Mouse (Mus musculus): ENCODE data around the gene Plod2. TPM values are rescaled to one million over a fixed set of nuclear protein-coding genes. Genes with fewer than 3 reads are reported as not detected.

Gene Plod2
- polyA plus RNA-seq, 1 experiment from 2014 or later = 37.1 TPM

GRCm38 (mm10) chr9:92621878-92622282 lies 79.9 kb downstream of the Plod2 start:
- no peaks in the 10 kb centered on the region for H3K36me3 ChIP-seq (ENCODE audit: control insufficient read depth, insufficient read depth, low read length)
- H3K27ac ChIP-seq (ENCODE audit: low read depth, low read length) = no peak overlapping the region
- H3K9me3 ChIP-seq (ENCODE audit: control insufficient read depth, low read length) = no peaks in the 10 kb centered on the region
- no peaks in the 10 kb centered on the region for H3K27me3 ChIP-seq (ENCODE audit: control insufficient read depth, insufficient read depth, low read length)
- WGBS = 78% methylated on average over 2 of the region's 2 CpGs
- no peak for ATAC-seq (ENCODE audit: low FRiP score, low TSS enrichment)
- H3K9ac ChIP-seq (ENCODE audit: low read depth, low read length) = no peak overlapping the region
- no peak overlapping the region for H3K4me3 ChIP-seq (ENCODE audit: low read length)
- H3K4me2 ChIP-seq (replicated peaks; ENCODE audit: low read depth, low read length) = no peak overlapping the region
- no peaks in the 10 kb centered on the region for H3K4me1 ChIP-seq (ENCODE audit: control insufficient read depth, insufficient read depth, low read length)

- no peaks in the 10 kb centered on the region for H3K9me3 ChIP-seq (ENCODE audit: control insufficient read depth, low read length)
- no peak overlapping the region for H3K9ac ChIP-seq (ENCODE audit: low read depth, low read length)
- no peaks in the 10 kb centered on the region for H3K4me1 ChIP-seq (ENCODE audit: control insufficient read depth, insufficient read depth, low read length)
- H3K4me2 ChIP-seq (replicated peaks; ENCODE audit: low read depth, low read length) = no peak overlapping the region
- no peak overlapping the region for H3K27ac ChIP-seq (ENCODE audit: low read depth, low read length)
- no peak for ATAC-seq (ENCODE audit: low FRiP score, low TSS enrichment)
- H3K27me3 ChIP-seq (ENCODE audit: control insufficient read depth, insufficient read depth, low read length) = no peaks in the 10 kb centered on the region
- H3K4me3 ChIP-seq (ENCODE audit: low read length) = no peak overlapping the region
- 80% methylated on average over 3 of the region's 3 CpGs for WGBS
- no peaks in the 10 kb centered on the region for H3K36me3 ChIP-seq (ENCODE audit: control insufficient read depth, insufficient read depth, low read length)
Measured at GRCm38 (mm10) chr9:92634792-92635191, 92.8 kb downstream of the Plod2 start.

DNA sequence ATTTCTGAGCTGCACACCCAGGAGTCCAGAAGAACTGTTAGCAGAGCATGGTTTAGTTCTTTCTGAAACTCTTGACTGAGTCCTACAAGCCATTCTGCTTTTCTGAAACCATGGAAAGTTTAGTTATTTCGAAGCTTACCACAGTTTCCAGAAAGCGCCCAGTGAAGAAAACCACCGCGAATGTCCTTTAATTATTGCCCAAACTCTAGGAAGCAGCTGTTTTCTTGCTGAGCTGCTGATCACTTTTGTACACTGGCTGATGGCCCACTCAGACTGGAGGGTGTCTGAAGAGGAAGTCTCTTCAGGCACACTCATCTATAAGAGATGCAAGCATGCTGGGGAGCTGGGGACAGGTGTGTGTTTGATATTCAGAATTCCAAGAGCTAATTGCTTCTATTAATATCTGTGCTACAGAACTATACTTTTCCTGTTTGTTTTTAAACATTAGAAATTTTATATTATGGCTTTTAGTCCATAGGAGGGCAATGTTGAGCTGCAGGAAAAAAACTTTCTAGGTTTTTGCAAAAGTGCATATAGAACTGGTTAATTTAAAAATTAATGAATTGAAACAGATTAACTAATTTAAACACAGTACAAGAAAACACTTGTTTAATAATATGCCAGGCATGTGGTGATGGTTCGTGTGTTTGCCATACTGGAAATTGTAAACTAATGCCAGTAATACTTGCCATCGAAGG lies 97.3 kb downstream of the Plod2 start:
- no peaks in the 10 kb centered on the region for H3K36me3 ChIP-seq (ENCODE audit: control insufficient read depth, insufficient read depth, low read length)

DNA sequence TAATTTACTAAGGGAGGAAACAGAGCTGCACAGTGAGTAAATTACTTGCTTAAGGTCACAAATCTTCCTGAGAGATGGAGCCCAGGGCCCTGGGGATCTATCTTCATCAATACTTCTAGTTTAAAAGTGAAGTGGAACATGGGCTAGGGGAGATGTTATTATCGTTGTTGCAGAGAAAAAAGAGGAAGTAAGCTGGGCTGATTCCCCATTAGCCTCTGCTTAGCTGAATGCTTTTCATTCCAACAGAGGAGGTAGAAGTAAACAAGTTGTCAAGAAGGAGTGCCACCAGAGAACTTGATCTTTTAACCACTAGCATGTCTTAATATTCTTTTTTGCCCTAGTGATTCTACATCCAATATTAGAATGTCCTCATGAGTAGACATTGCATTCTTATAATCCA lies 99.7 kb downstream of the Plod2 start:
- Histone ChIP-seq H3K4me2 (replicated peaks; ENCODE audit: low read depth, low read length) (no peak overlapping the region), H3K9ac (ENCODE audit: low read depth, low read length) (no peak overlapping the region), H3K9me3 (ENCODE audit: control insufficient read depth, low read length) (peaks cover 3% of the 10 kb centered on the region; the same call in 1 of the 2 replicates), H3K27me3 (ENCODE audit: control insufficient read depth, insufficient read depth, low read length) (no peaks in the 10 kb centered on the region), H3K4me3 (ENCODE audit: low read length) (no peak overlapping the region), H3K4me1 (ENCODE audit: control insufficient read depth, insufficient read depth, low read length) (no peaks in the 10 kb centered on the region), H3K27ac (ENCODE audit: low read depth, low read length) (no peak overlapping the region), H3K36me3 (ENCODE audit: control insufficient read depth, insufficient read depth, low read length) (no peaks in the 10 kb centered on the region)
- WGBS = 76% methylated on average over 1 of the region's 1 CpGs
- ATAC-seq (ENCODE audit: low FRiP score, low TSS enrichment) = no peak

More for the DNA sequence above, 97.3 kb downstream of the Plod2 start:
- Histone ChIP-seq H3K4me1 (ENCODE audit: control insufficient read depth, insufficient read depth, low read length) (no peaks in the 10 kb centered on the region), H3K27ac (ENCODE audit: low read depth, low read length) (no peak overlapping the region), H3K27me3 (ENCODE audit: control insufficient read depth, insufficient read depth, low read length) (no peaks in the 10 kb centered on the region), H3K9ac (ENCODE audit: low read depth, low read length) (no peak overlapping the region), H3K4me3 (ENCODE audit: low read length) (no peak overlapping the region), H3K9me3 (ENCODE audit: control insufficient read depth, low read length) (no peaks in the 10 kb centered on the region), H3K4me2 (replicated peaks; ENCODE audit: low read depth, low read length) (no peak overlapping the region)
- 86% methylated on average over 6 of the region's 6 CpGs for WGBS
- ATAC-seq (ENCODE audit: low FRiP score, low TSS enrichment) = no peak

Other genes with a start within 250 kb of the Plod2 start
- gene 1700057G04Rik, start 232.8 kb upstream of the Plod2 start, polyA plus RNA-seq (2014; fragmentation: Nextera tagmentation; extraction: Ambion mirVana) = not detected in 2 replicates
- gene Plscr4, start 84.8 kb upstream of the Plod2 start, polyA plus RNA-seq (2014; fragmentation: Nextera tagmentation; extraction: Ambion mirVana) = 2.6 and 3.4 TPM in 2 replicates